Mouse (Mus musculus) cerebellum, adult 2 months (tissue): Measurements from ENCODE around the gene Gas7. TPM values are rescaled to one million over a fixed set of nuclear protein-coding genes. Genes with fewer than 3 reads are reported as not detected.

Experiments used
- DNase-seq, 2 experiments: peaks; one replicate each; pipeline ENCODE4 v3.0.0; 2021
- H3K27ac ChIP-seq: fragments of 200-500 bp; 2 replicates; pipeline ENCODE4 v1.5.1; 2012; ENCODE audit warnings: low read length, control low read depth, inconsistent platforms; ENCODE audit not compliant: insufficient read depth
- H3K27me3 ChIP-seq: fragments of 200-500 bp; 2 replicates; pipeline ENCODE4 v1.6.1; 2012; ENCODE audit warnings: inconsistent platforms, mild to moderate bottlenecking, low read length, moderate library complexity; ENCODE audit not compliant: control insufficient read depth, insufficient read depth
- H3K4me1 ChIP-seq: fragments of 200-500 bp; 2 replicates; pipeline ENCODE4 v1.6.1; 2011; ENCODE audit warnings: low read length; ENCODE audit not compliant: control insufficient read depth, insufficient read depth
- H3K4me3 ChIP-seq: fragments of 200-500 bp; replicated peaks from 2 replicates; pipeline ENCODE3; 2011; ENCODE audit warnings: mild to moderate bottlenecking, low read depth, low read length, control low read depth; ENCODE audit not compliant: insufficient read depth
- CTCF ChIP-seq: fragments of 200-500 bp; IDR thresholded peaks from 2 replicates; pipeline ENCODE4 v1.5.1; 2011; ENCODE audit warnings: low read depth, mild to moderate bottlenecking, control low read depth, low read length, moderate library complexity, borderline replicate concordance; ENCODE audit not compliant: insufficient read depth
- POLR2A ChIP-seq: fragments of 200-500 bp; IDR thresholded peaks from 2 replicates; pipeline ENCODE4 v1.6.1; 2011; ENCODE audit warnings: low read length, control low read depth, borderline replicate concordance; ENCODE audit not compliant: insufficient read depth
- WGBS: fragments of 180-500 bp; shearing (Covaris S2); methylation state at CpG from one replicate; pipeline ENCODE4 v1.1.7; 2018; 5-methylcytosine and 5-hydroxymethylcytosine counted together
- polyA plus RNA-seq: library from polyadenylated mRNA; depleted of rRNA; stranded (reverse); fragments of >200 nt; gene quantifications from 2 replicates; pipeline ENCODE4 v1.2.3, GENCODE M21; 2012

The Gas7 gene
- polyA plus RNA-seq, 1 experiment, result 182 TPM

- no peak overlapping the region for H3K27ac ChIP-seq
- no peaks in the 10 kb centered on the region for H3K4me1 ChIP-seq
- no peak for DNase-seq
- 80% methylated on average over 5 of the region's 5 CpGs for WGBS
- H3K27me3 ChIP-seq, result no peaks in the 10 kb centered on the region
- TF ChIP-seq POLR2A (no peak), CTCF (no peak)
- H3K4me3 ChIP-seq, result no peak overlapping the region
Observed at GRCm38 (mm10) chr11:67474590-67474989, 19.4 kb downstream of the Gas7 start.

DNA sequence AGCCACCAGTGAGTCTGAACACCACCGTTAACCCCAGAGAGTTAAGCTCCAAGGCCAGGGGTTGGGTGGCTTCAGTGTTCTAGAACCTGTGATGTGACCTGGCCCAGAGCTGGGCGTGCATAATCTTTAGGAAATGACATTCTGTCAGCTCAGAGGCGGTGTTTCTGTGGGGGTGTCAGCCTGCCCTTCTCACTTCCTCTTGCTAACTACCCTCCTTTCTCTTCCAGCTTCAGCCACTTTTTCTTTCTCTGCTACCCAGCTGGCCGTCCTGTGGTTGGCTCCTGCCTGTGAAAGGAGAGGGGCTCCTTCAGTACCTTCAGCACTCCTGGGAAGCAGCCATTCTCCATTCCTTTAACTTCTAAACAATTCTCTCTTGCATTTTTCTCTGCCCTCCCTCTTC is 24.3 kb downstream of the Gas7 start:
- H3K27ac ChIP-seq, result no peak overlapping the region
- TF ChIP-seq CTCF (no peak), POLR2A (no peak)
- no peaks in the 10 kb centered on the region for H3K27me3 ChIP-seq
- no peak for DNase-seq
- 88% methylated on average over 4 of the region's 4 CpGs for WGBS
- H3K4me3 ChIP-seq, result no peak overlapping the region
- H3K4me1 ChIP-seq, result no peaks in the 10 kb centered on the region

- no peak for TF ChIP-seq CTCF
- TF ChIP-seq POLR2A, result no peak
- H3K27ac ChIP-seq, result no peak overlapping the region
- H3K27me3 ChIP-seq, result no peaks in the 10 kb centered on the region
- H3K4me1 ChIP-seq, result no peaks in the 10 kb centered on the region
- 94% methylated on average over 5 of the region's 5 CpGs for WGBS
- no peak for DNase-seq
- H3K4me3 ChIP-seq, result no peak overlapping the region
Observed at GRCm38 (mm10) chr11:67480204-67480956, 25.1 kb downstream of the Gas7 start.

DNA sequence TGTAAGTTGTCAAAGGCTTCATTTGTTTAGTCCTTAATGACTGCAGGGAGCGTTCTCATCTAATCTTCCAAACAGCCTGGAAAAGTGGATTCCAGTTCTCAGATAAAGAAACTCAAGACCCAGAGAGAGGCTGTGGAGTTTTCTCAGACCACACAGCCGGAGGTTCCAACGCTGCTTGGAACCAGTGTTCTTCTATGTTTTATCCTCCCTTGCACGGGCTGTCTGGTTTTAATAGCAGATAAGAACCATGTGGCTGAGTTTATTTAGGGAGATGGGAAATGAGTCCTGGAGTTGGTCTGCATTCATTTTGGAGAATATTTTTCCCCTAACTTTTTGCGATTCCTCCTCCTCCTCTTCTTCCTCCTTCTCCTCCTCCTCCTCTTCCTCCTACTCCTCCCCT is 26.5 kb downstream of the Gas7 start:
- no peaks in the 10 kb centered on the region for H3K4me1 ChIP-seq
- H3K27ac ChIP-seq, result no peak overlapping the region
- no peak for DNase-seq
- no peak overlapping the region for H3K4me3 ChIP-seq
- no peaks in the 10 kb centered on the region for H3K27me3 ChIP-seq
- WGBS, result 88% methylated on average over 5 of the region's 5 CpGs
- TF ChIP-seq CTCF, result no peak
- no peak for TF ChIP-seq POLR2A

DNA sequence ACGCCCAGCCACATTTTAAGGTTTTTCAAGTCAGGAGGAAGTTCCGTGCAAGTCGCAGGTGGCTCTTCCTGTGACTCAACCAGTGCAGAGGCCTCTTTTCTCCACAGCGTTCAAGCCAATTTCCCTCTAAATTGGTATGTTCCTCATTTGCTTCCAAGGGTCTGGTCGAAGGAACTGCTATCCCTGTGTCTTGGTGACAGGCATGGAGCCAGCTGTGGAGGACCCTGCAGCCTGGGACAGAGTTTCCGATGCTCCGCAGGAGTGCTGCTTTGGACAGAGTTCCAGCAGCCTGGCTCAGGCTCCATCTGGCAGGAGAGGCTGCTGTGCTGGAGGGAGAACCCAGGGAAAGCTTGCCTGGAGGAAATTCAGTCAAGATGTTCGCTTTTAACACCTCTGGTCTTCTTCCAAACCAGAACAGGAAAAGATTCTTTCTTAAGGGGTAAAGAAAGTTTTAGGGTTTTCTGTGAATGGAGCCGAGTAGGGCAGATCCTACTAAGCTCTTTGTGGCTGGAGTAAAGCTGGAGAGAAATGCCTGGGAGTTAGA is 27.1 kb downstream of the Gas7 start:
- WGBS, result 36% methylated on average over 9 of the region's 9 CpGs
- TF ChIP-seq POLR2A, result no peak
- no peak for TF ChIP-seq CTCF
- Histone ChIP-seq H3K4me1 (no peaks in the 10 kb centered on the region; the same call in 1 of the 2 replicates), H3K27ac (no peak overlapping the region), H3K4me3 (no peak overlapping the region), H3K27me3 (no peaks in the 10 kb centered on the region)
- peak; percentile 26 to 35 for DNase-seq

- no peaks in the 10 kb centered on the region; the same call in 1 of the 2 replicates for H3K4me1 ChIP-seq
- TF ChIP-seq CTCF (no peak), POLR2A (no peak)
- no peak for DNase-seq
- H3K4me3 ChIP-seq, result no peak overlapping the region
- no peaks in the 10 kb centered on the region for H3K27me3 ChIP-seq
- no peak overlapping the region for H3K27ac ChIP-seq
- 90% methylated on average over 12 of the region's 12 CpGs for WGBS
Observed at GRCm38 (mm10) chr11:67488156-67488555, 32.9 kb downstream of the Gas7 start.

GRCm38 (mm10) chr11:67489647-67490175 is 34.5 kb downstream of the Gas7 start:
- no peak for DNase-seq
- Histone ChIP-seq H3K27ac (no peak overlapping the region), H3K4me1 (no peaks in the 10 kb centered on the region; the same call in 1 of the 2 replicates), H3K27me3 (no peaks in the 10 kb centered on the region), H3K4me3 (no peak overlapping the region)
- TF ChIP-seq CTCF (no peak), POLR2A (no peak)
- WGBS, result 41% methylated on average over 10 of the region's 10 CpGs

- Histone ChIP-seq H3K4me3 (no peak overlapping the region), H3K27ac (no peak overlapping the region), H3K27me3 (no peaks in the 10 kb centered on the region), H3K4me1 (no peaks in the 10 kb centered on the region)
- TF ChIP-seq POLR2A, result no peak
- TF ChIP-seq CTCF, result no peak
- no peak for DNase-seq
- 58% methylated on average over 1 of the region's 1 CpGs for WGBS
Observed at GRCm38 (mm10) chr11:67496796-67497195, 41.6 kb downstream of the Gas7 start.
